Mouse (Mus musculus) CD8-positive naive resting alpha-beta T cell, adult 57 days (primary cell): ENCODE results near the gene Cyfip1. TPM values are rescaled to one million over a fixed set of nuclear protein-coding genes. Genes with fewer than 3 reads are reported as not detected.

Experiments used
- total RNA-seq: library from RNA; stranded (reverse); gene quantifications from one replicate; pipeline ENCODE4 v1.2.4, GENCODE M21; 2023

Cyfip1 gene
- total RNA-seq = 8.2 TPM

GRCm38 (mm10) chr7:55841445-55841844 lies at the start of gene Cyfip1:
TSS of gene Cyfip1 (plus strand) at chr7:55841745.

GRCm38 (mm10) chr7:55793952-55794603 lies 47.5 kb upstream of the Cyfip1 start, which contains the start of gene Tubgcp5:
TSS of gene Tubgcp5 (plus strand) at chr7:55794154.

GRCm38 (mm10) chr7:55962004-55962908 lies 120.7 kb downstream of the Cyfip1 start, which contains the start of gene Nipa2:
TSS of gene Nipa2 (minus strand) at chr7:55962476.

Other genes with a start within 250 kb of the Cyfip1 start
- gene Siglech, start 73.6 kb upstream of the Cyfip1 start, total RNA-seq = 2.2 TPM
- 33.8 TPM for gene Tubgcp5, start 47.6 kb upstream of the Cyfip1 start, total RNA-seq
- 34.3 TPM for gene Nipa2, start 120.7 kb downstream of the Cyfip1 start, total RNA-seq
- gene Nipa1, start 178.2 kb downstream of the Cyfip1 start, total RNA-seq = 1.9 TPM
- 91.1 TPM for gene Herc2, start 208.5 kb downstream of the Cyfip1 start, total RNA-seq